Mouse (Mus musculus) embryonic facial prominence, embryonic 12.5 days (tissue): ENCODE results near the gene Ermap. TPM values are rescaled to one million over a fixed set of nuclear protein-coding genes. Genes with fewer than 3 reads are reported as not detected.

Experiments
- ATAC-seq: fragments of 200-750 bp; cut with Nextera tagmentation; 2 replicates; pipeline ENCODE4 v1.8.0; 2017; ENCODE audit not compliant: insufficient number of reproducible peaks, insufficient read depth, low FRiP score, low TSS enrichment
- H3K27ac ChIP-seq: fragments of 300-500 bp; sonication (generic); 2 replicates; pipeline ENCODE4 v1.5.1; 2016; ENCODE audit warnings: mild to moderate bottlenecking
- H3K27me3 ChIP-seq: fragments of 300-500 bp; sonication (generic); 2 replicates; pipeline ENCODE4 v1.6.1; 2016; ENCODE audit warnings: mild to moderate bottlenecking, moderate library complexity
- H3K36me3 ChIP-seq: fragments of 300-500 bp; sonication (generic); 2 replicates; pipeline ENCODE4 v1.6.1; 2016; ENCODE audit warnings: mild to moderate bottlenecking
- H3K4me1 ChIP-seq: fragments of 300-500 bp; sonication (generic); 2 replicates; pipeline ENCODE4 v1.6.1; 2016
- H3K4me2 ChIP-seq: fragments of 300-500 bp; sonication (generic); replicated peaks from 2 replicates; pipeline ENCODE4 v1.6.1; 2016; ENCODE audit warnings: mild to moderate bottlenecking, moderate library complexity
- H3K4me3 ChIP-seq: fragments of 300-500 bp; sonication (generic); 2 replicates; pipeline ENCODE4 v1.5.1; 2016; ENCODE audit warnings: mild to moderate bottlenecking
- H3K9ac ChIP-seq: fragments of 300-500 bp; sonication (generic); 2 replicates; pipeline ENCODE4 v1.6.1; 2016; ENCODE audit warnings: mild to moderate bottlenecking, moderate library complexity
- H3K9me3 ChIP-seq: fragments of 300-500 bp; sonication (generic); 2 replicates; pipeline ENCODE4 v1.6.1; 2016; ENCODE audit warnings: mild to moderate bottlenecking, moderate library complexity
- WGBS: fragments of 180-500 bp; shearing (Covaris S2); methylation state at CpG from one replicate; pipeline ENCODE4 v1.1.7; 2016; 5-methylcytosine and 5-hydroxymethylcytosine counted together
- polyA plus RNA-seq: library from polyadenylated mRNA; unstranded; fragments of >200 nt; fragmentation: Nextera tagmentation; extraction: Ambion mirVana; gene quantifications from 2 replicates; pipeline ENCODE4 v1.2.1, GENCODE M21; 2016

The Ermap gene
- polyA plus RNA-seq, 1 experiment from 2014 or later = 8.9 TPM

DNA sequence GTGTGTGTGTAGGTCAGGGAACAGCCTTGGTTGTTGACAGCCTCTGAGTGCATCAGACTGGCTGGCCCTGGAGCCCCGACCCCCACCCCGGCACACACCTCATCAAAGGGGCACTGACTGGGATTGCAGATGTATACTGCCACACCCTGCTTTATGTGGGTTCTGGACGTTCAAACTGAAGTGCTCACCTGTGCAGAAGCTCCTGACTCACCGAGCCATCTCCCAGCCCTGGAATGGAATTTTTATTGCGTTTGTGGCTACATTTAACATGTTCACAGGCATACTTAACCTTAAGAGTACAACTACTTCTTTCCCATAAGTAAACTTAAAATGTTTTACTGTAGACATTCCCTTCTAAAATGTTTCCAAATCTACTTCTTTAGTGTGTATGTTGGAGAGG is 31.9 kb downstream of the Ermap start:
- WGBS = 81% methylated on average over 5 of the region's 5 CpGs
- Histone ChIP-seq H3K36me3 (no peaks in the 10 kb centered on the region), H3K4me3 (no peak overlapping the region), H3K4me1 (no peaks in the 10 kb centered on the region), H3K4me2 (no peak overlapping the region), H3K9ac (no peak overlapping the region), H3K27ac (no peak overlapping the region), H3K9me3 (no peaks in the 10 kb centered on the region), H3K27me3 (no peaks in the 10 kb centered on the region)
- ATAC-seq = no peak

DNA sequence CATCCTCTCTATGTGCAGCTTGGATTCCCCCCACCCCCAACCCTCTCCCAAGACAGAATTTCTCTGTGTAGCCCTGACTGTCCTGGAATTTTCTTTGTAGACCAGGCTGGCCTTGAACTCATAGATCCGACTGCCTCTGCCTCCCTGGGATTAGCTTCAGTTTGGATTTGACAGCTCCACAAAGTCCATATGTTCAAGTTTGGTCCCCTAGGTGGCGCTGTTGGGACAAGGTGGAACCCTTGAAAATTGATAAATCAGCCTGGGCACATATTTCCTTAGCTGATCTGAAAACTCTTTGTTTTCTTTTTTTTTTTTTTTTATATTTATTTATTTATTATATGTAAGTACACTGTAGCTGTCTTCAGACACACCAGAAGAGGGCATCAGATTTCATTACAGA is 32.6 kb downstream of the Ermap start:
- Histone ChIP-seq H3K4me1 (no peaks in the 10 kb centered on the region), H3K36me3 (no peaks in the 10 kb centered on the region), H3K9ac (no peak overlapping the region), H3K4me3 (no peak overlapping the region), H3K9me3 (no peaks in the 10 kb centered on the region), H3K4me2 (no peak overlapping the region), H3K27ac (no peak overlapping the region), H3K27me3 (no peaks in the 10 kb centered on the region)
- WGBS = 29% methylated on average over 2 of the region's 2 CpGs
- no peak for ATAC-seq

DNA sequence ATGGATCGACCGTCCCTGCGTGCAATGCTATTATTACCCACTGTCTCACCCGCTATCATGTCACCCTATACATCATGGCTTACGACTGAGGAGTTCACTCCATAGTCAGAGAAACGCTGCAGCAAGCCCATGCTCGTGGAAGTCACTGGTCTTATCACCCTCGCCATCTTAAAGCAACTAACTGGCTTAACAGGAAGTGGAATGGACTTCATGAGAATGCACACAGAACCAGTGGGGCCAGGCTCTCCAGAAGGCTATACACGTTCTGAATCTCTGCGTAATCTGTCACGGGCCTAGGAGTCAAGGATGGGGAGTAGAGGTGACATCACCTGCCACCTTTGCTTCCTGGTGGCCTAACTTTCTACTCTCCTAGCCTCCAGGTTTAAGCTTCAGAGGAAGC is 41.1 kb downstream of the Ermap start:
- H3K27ac ChIP-seq = no peak overlapping the region
- no peaks in the 10 kb centered on the region for H3K36me3 ChIP-seq
- ATAC-seq = no peak
- H3K4me2 ChIP-seq = no peak overlapping the region
- 0 out of 2 replicates have a peak, but pooled peaks cover 3% of the 10 kb centered on the region for H3K27me3 ChIP-seq
- H3K9ac ChIP-seq = no peak overlapping the region
- no peaks in the 10 kb centered on the region for H3K4me1 ChIP-seq
- 85% methylated on average over 11 of the region's 11 CpGs for WGBS
- no peaks in the 10 kb centered on the region for H3K9me3 ChIP-seq
- H3K4me3 ChIP-seq = no peak overlapping the region

DNA sequence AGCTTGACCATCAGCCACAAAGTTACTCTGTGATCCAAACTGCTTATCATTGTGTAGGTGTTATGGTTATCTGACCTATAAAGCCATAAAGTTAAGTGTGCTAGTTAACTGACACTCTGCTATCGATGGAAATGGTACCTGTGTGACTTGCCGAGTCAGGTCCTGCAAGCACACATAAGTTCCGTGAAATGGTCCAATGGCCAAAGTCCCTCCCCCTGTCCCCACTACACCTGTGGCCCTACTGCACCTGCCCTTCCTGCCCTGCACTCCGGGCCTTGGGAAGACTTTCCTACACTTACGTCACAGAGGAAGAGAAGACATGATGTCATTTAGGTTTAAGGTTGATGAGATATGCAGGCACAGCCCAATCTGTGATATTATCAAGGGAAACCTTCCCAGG is 42.5 kb downstream of the Ermap start:
- Histone ChIP-seq H3K27me3 (0 out of 2 replicates have a peak, but pooled peaks cover 3% of the 10 kb centered on the region), H3K27ac (no peak overlapping the region), H3K4me1 (no peaks in the 10 kb centered on the region), H3K4me2 (no peak overlapping the region), H3K9ac (no peak overlapping the region), H3K36me3 (no peaks in the 10 kb centered on the region), H3K9me3 (no peaks in the 10 kb centered on the region), H3K4me3 (no peak overlapping the region)
- WGBS = 86% methylated on average over 5 of the region's 5 CpGs
- ATAC-seq = no peak

DNA sequence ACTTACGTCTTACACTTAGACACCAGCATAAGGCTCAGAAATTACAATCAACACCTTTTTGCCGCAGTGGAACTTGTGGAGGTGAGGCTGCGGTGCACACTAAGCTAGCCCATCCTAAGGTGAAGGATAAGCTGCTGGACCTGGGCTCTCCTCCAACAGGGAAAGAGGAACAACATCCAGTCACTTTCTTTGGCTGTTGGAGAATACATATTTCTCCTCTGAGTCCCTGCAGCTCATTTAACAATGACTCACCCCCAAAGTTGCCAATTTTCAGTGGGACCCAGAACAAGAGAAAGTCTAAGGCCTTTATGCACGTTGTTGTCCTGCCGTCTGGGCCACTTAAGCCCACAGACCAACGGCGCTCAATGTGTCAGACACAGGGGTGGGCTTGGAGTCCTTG is 43.0 kb downstream of the Ermap start:
- WGBS = 90% methylated on average over 7 of the region's 7 CpGs

DNA sequence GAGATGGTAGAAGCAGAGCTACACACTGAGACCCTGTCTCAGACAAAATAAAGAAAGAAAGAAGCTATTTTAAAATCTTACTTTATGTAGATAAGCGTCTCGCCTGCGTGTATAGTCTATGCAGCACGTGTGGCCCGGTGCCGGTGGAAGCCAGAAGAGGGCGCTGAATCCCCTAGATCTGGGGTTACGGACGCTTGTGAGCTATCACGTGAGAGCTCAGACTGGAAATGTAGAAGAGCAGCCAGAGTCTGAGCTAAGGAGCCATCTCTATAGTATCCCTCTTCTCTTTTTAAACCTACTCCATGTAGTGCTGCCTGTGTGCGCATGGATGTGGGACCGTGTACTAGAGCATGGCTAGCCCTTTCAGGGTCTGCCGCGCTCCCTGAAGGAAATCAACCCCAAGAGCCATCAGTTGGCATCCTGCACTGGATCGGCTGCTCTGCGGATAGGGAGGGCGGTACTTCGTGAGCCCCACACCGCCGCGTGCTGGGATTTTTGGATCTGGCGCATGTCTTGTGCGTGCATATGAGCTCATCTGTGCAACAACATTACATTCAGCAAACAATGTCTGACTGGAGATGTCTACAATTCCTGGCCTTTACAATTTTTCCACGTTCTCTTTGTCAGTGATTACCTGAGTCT is 47.5 kb downstream of the Ermap start:
- no peaks in the 10 kb centered on the region for H3K4me1 ChIP-seq
- no peaks in the 10 kb centered on the region for H3K27me3 ChIP-seq
- no peak overlapping the region for H3K27ac ChIP-seq
- peaks cover 4% of the 10 kb centered on the region; the same call in 1 of the 2 replicates for H3K36me3 ChIP-seq
- H3K4me2 ChIP-seq = peak overlapping the region; percentile 40
- 0 out of 2 replicates have a peak, but pooled peaks have one; percentile 13 for ATAC-seq
- H3K9me3 ChIP-seq = no peaks in the 10 kb centered on the region
- no peak overlapping the region; the same call in 1 of the 2 replicates for H3K9ac ChIP-seq
- peak overlapping the region; percentile 21 for H3K4me3 ChIP-seq
- WGBS = 24% methylated on average over 24 of the region's 24 CpGs

More for the DNA sequence above, 43.0 kb downstream of the Ermap start:
- H3K4me2 ChIP-seq = no peak overlapping the region
- H3K9ac ChIP-seq = no peak overlapping the region
- no peak for ATAC-seq
- no peak overlapping the region for H3K4me3 ChIP-seq
- H3K27me3 ChIP-seq = 0 out of 2 replicates have a peak, but pooled peaks cover 3% of the 10 kb centered on the region
- H3K4me1 ChIP-seq = no peaks in the 10 kb centered on the region
- no peaks in the 10 kb centered on the region for H3K9me3 ChIP-seq
- no peak overlapping the region for H3K27ac ChIP-seq
- no peaks in the 10 kb centered on the region for H3K36me3 ChIP-seq

DNA sequence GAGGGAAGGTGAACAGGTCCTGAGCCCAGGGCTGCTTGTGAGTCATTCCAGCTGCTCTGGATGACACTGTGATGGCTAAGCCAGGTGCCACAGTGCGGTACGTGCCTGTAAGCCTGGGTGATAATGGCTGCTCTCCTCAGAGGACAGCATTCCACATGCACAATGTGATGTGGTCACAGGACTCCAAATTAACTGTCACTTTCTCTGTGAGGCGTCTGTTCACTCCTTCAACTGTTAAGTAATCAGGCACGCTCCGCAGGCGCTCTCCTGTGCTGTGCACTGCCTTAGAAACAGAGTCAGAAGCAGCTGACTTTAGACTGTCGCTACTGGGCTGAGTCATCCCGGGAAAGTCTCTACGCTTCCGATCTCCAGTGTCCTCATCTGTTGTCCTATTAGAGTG is 48.6 kb downstream of the Ermap start:
- Histone ChIP-seq H3K27ac (no peak overlapping the region), H3K9me3 (no peaks in the 10 kb centered on the region), H3K27me3 (no peaks in the 10 kb centered on the region), H3K4me2 (no peak overlapping the region), H3K9ac (no peak overlapping the region), H3K4me3 (no peak overlapping the region), H3K36me3 (peaks cover 15% of the 10 kb centered on the region), H3K4me1 (no peaks in the 10 kb centered on the region)
- WGBS = 66% methylated on average over 10 of the region's 10 CpGs
- no peak for ATAC-seq

DNA sequence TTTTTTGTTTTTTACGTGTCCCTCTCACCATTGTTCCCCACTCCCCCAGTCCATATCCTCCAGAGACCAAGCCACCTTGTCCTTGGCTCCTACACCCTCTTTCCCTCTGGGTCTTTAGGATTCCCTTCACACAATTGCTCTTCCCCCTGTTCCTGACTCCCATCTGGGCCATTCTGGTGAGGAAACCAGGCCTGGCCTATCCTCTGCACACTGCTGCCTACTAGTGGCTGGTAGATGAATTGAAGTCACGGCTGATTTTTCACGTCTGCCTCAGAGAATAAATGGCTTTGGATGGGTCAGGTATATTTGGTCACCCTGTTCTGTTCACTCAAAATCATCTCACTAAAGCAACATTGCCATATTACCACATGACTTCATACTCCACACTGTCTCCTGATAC is 49.7 kb downstream of the Ermap start:
- Histone ChIP-seq H3K9ac (no peak overlapping the region), H3K4me1 (no peaks in the 10 kb centered on the region), H3K4me3 (no peak overlapping the region), H3K4me2 (no peak overlapping the region), H3K9me3 (no peaks in the 10 kb centered on the region), H3K27me3 (no peaks in the 10 kb centered on the region), H3K27ac (no peak overlapping the region), H3K36me3 (peaks cover 26% of the 10 kb centered on the region)
- 47% methylated on average over 3 of the region's 3 CpGs for WGBS
- ATAC-seq = no peak

DNA sequence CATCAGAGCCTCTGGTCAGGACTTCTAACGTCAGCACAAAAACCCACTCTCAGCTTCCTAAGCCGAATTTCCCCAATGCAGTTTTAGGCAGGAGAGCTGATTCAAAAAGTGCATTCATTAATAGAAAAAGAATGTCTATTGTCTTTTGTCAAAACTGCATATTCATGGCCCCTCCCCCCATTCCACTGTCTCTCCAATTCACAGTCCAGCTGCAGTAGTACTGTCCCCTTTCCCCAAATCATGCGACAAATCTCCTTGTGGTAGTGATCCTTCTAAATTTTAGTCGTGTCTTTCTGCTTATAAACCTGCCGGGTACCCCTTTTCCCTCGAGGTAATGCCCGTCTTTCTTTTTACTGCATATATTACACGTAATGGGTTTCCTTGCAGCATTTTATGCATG is 51.0 kb downstream of the Ermap start:
- Histone ChIP-seq H3K4me1 (no peaks in the 10 kb centered on the region), H3K27me3 (no peaks in the 10 kb centered on the region), H3K4me2 (peak overlapping the region; percentile 35; the same call in 1 of the 2 replicates), H3K27ac (no peak overlapping the region), H3K9me3 (no peaks in the 10 kb centered on the region), H3K9ac (no peak overlapping the region), H3K4me3 (no peak overlapping the region), H3K36me3 (peaks cover 40% of the 10 kb centered on the region)
- no peak for ATAC-seq
- 59% methylated on average over 8 of the region's 8 CpGs for WGBS

DNA sequence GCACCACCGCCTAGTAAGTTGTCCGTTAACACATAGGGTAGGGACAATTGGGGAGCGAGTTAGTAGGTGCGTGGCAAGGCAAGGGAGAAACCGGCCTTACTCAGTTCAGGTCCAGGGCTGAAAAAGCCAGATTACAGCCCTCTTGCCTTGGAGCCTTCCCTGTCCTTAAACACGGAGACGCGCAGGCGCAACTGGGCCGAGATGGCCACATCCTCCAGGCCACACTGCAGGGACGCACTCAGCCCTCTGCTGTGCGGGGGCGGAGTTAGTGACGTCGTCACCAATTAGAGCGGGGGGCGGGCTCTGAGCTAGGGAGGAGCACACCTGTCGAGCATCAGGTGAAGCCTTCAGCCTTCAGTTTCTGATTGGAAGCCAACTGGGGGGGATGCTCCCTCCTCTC is 51.6 kb downstream of the Ermap start:
- Histone ChIP-seq H3K4me3 (no peak overlapping the region), H3K36me3 (peaks cover 46% of the 10 kb centered on the region), H3K9ac (no peak overlapping the region; the same call in 1 of the 2 replicates), H3K4me1 (no peaks in the 10 kb centered on the region), H3K27me3 (no peaks in the 10 kb centered on the region), H3K4me2 (peak overlapping the region; percentile 35), H3K27ac (no peak overlapping the region), H3K9me3 (no peaks in the 10 kb centered on the region)
- ATAC-seq = peak; percentile 73
- WGBS = 12% methylated on average over 18 of the region's 18 CpGs

DNA sequence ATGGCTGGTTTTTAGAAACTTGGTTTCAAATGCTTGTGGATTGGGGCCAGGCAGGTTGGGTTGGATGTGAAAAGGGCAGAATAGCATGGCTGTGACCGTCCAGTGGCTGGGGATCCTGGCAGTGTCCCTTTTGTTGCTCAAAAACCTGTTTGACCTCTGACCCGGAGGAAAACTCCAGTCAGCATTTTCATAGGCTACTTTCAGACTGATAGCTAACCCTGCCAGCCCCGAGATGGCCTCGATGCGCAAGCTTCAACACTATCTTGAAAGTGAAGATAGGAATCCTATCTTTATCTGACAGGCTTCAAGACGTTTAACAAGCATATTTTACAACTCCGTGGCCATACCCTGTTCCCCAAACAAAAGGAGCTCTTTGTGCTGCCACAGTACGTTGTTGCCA is 52.5 kb downstream of the Ermap start:
- ATAC-seq = no peak
- no peak overlapping the region for H3K4me2 ChIP-seq
- WGBS = 71% methylated on average over 8 of the region's 8 CpGs
- H3K4me1 ChIP-seq = no peaks in the 10 kb centered on the region
- no peak overlapping the region for H3K27ac ChIP-seq
- peaks cover 54% of the 10 kb centered on the region for H3K36me3 ChIP-seq
- H3K27me3 ChIP-seq = no peaks in the 10 kb centered on the region
- no peaks in the 10 kb centered on the region for H3K9me3 ChIP-seq
- no peak overlapping the region for H3K9ac ChIP-seq
- H3K4me3 ChIP-seq = no peak overlapping the region

DNA sequence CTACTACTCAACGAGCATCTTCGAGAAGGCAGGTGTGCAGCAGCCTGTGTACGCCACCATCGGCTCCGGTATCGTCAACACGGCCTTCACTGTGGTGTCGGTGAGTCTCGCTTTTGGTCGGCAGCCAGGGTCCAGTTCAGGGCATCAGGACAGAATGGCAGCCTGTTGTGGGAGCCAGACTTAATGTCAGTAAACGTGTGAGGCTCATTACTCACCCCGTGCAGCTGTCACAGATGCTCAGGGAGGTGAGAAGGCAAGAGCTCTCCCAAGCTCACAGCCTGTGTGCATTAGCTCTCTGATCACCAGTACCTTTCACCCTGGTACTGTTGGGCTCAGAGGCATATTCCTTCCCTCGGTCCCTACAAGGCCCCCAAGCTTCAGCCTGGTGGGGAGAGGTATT is 56.0 kb downstream of the Ermap start:
- WGBS = 93% methylated on average over 13 of the region's 13 CpGs
- H3K27me3 ChIP-seq = no peaks in the 10 kb centered on the region
- H3K27ac ChIP-seq = no peak overlapping the region
- no peak overlapping the region for H3K4me2 ChIP-seq
- H3K4me1 ChIP-seq = no peaks in the 10 kb centered on the region
- no peak for ATAC-seq
- H3K36me3 ChIP-seq = peaks cover 80% of the 10 kb centered on the region
- H3K9me3 ChIP-seq = no peaks in the 10 kb centered on the region
- H3K4me3 ChIP-seq = no peak overlapping the region
- H3K9ac ChIP-seq = no peak overlapping the region
